Mouse (Mus musculus) midbrain, embryonic 14.5 days (tissue): ENCODE measurements at regions not wholly inside any gene's neighbourhood (a gene's known extent, or its start where the extent isn't known, plus 50 kb on each side); places are given as distances from the start of the nearest gene placed in this dataset.

Experiments used
- ATAC-seq: fragments of 200-750 bp; cut with Nextera tagmentation; 2 replicates; pipeline ENCODE4 v1.8.0; 2017; ENCODE audit warnings: moderate number of reproducible peaks, moderate library complexity; ENCODE audit not compliant: low FRiP score, low TSS enrichment
- DNase-seq: peaks from one replicate; pipeline ENCODE4 v3.0.0-alpha.2; 2015
- H3K27ac ChIP-seq: fragments of 300-500 bp; sonication (generic); replicated peaks from 2 replicates; pipeline ENCODE4 v1.5.1; 2014; ENCODE audit warnings: mild to moderate bottlenecking, low read depth, low read length, moderate library complexity
- H3K27me3 ChIP-seq: fragments of 300-500 bp; sonication (generic); 2 replicates; pipeline ENCODE4 v1.6.1; 2014; ENCODE audit warnings: low read length, control low read depth, mixed read lengths; ENCODE audit not compliant: control insufficient read depth, insufficient read depth
- H3K36me3 ChIP-seq: fragments of 300-500 bp; sonication (generic); 2 replicates; pipeline ENCODE4 v1.6.1; 2014; ENCODE audit warnings: low read length, control low read depth; ENCODE audit not compliant: control insufficient read depth, insufficient read depth
- H3K4me1 ChIP-seq: fragments of 300-500 bp; sonication (generic); 2 replicates; pipeline ENCODE4 v1.6.1; 2014; ENCODE audit warnings: mild to moderate bottlenecking, antibody characterized with exemption, low read length, control low read depth; ENCODE audit not compliant: control insufficient read depth, insufficient read depth
- H3K4me2 ChIP-seq: fragments of 300-500 bp; sonication (generic); 2 replicates; pipeline ENCODE4 v1.6.1; 2014; ENCODE audit warnings: mild to moderate bottlenecking, low read length, moderate library complexity
- H3K4me3 ChIP-seq: fragments of 300-500 bp; sonication (generic); replicated peaks from 2 replicates; pipeline ENCODE4 v1.5.1; 2014; ENCODE audit warnings: low read depth, low read length
- H3K9ac ChIP-seq: fragments of 300-500 bp; sonication (generic); replicated peaks from 2 replicates; pipeline ENCODE4 v1.6.1; 2014; ENCODE audit warnings: mild to moderate bottlenecking, low read length, moderate library complexity
- H3K9me3 ChIP-seq: fragments of 300-500 bp; sonication (generic); 2 replicates; pipeline ENCODE4 v1.6.1; 2016; ENCODE audit warnings: low read length, control low read depth, mixed read lengths; ENCODE audit not compliant: control insufficient read depth
- WGBS: fragments of 180-500 bp; shearing (Covaris S2); extraction: QIAGEN DNeasy Blood & Tissue Kit; methylation state at CpG from one replicate; pipeline ENCODE4 v1.1.7; 2014; 5-methylcytosine and 5-hydroxymethylcytosine counted together

- H3K9me3 ChIP-seq, result no peaks in the 10 kb centered on the region
- no peak overlapping the region for H3K4me2 ChIP-seq
- no peaks in the 10 kb centered on the region for H3K27me3 ChIP-seq
- 31% methylated on average over 6 of the region's 6 CpGs for WGBS
- H3K27ac ChIP-seq, result no peak overlapping the region
- H3K4me1 ChIP-seq, result peaks cover 8% of the 10 kb centered on the region; the same call in 1 of the 2 replicates
- ATAC-seq, result no peak
- no peak overlapping the region for H3K9ac ChIP-seq
- H3K4me3 ChIP-seq, result no peak overlapping the region
- DNase-seq, result peak; percentile 76
- no peaks in the 10 kb centered on the region for H3K36me3 ChIP-seq
These were observed 104.6 kb upstream of the Smad3 start for GRCm38 (mm10) chr9:63862427-63862826.

GRCm38 (mm10) chr9:63861418-63861817 is 103.6 kb upstream of the Smad3 start:
- Histone ChIP-seq H3K4me1 (peaks cover 8% of the 10 kb centered on the region; the same call in 1 of the 2 replicates), H3K36me3 (no peaks in the 10 kb centered on the region), H3K4me2 (no peak overlapping the region), H3K9me3 (no peaks in the 10 kb centered on the region), H3K27me3 (no peaks in the 10 kb centered on the region), H3K9ac (no peak overlapping the region), H3K4me3 (no peak overlapping the region), H3K27ac (no peak overlapping the region)
- WGBS, result 84% methylated on average over 4 of the region's 4 CpGs
- no peak for ATAC-seq
- no peak for DNase-seq

GRCm38 (mm10) chr9:63860196-63860595 is 102.4 kb upstream of the Smad3 start:
- Histone ChIP-seq H3K9me3 (no peaks in the 10 kb centered on the region), H3K4me2 (no peak overlapping the region), H3K27ac (no peak overlapping the region), H3K27me3 (no peaks in the 10 kb centered on the region), H3K4me3 (no peak overlapping the region), H3K9ac (no peak overlapping the region), H3K4me1 (peaks cover 8% of the 10 kb centered on the region; the same call in 1 of the 2 replicates), H3K36me3 (no peaks in the 10 kb centered on the region)
- WGBS, result 75% methylated on average over 2 of the region's 2 CpGs
- DNase-seq, result no peak
- no peak for ATAC-seq

- Histone ChIP-seq H3K9me3 (no peaks in the 10 kb centered on the region), H3K9ac (no peak overlapping the region), H3K4me3 (no peak overlapping the region), H3K4me2 (no peak overlapping the region), H3K27ac (no peak overlapping the region), H3K36me3 (no peaks in the 10 kb centered on the region), H3K4me1 (0 out of 2 replicates have a peak, but pooled peaks cover 3% of the 10 kb centered on the region), H3K27me3 (no peaks in the 10 kb centered on the region)
- 78% methylated on average over 9 of the region's 9 CpGs for WGBS
- ATAC-seq (no peak), DNase-seq (peak; percentile 42)
These were observed 98.4 kb upstream of the Smad3 start for GRCm38 (mm10) chr9:63856065-63856736.

- no peak overlapping the region for H3K4me2 ChIP-seq
- ATAC-seq, result no peak
- H3K27me3 ChIP-seq, result no peaks in the 10 kb centered on the region
- no peak for DNase-seq
- no peaks in the 10 kb centered on the region for H3K9me3 ChIP-seq
- 56% methylated on average over 12 of the region's 12 CpGs for WGBS
- 0 out of 2 replicates have a peak, but pooled peaks cover 3% of the 10 kb centered on the region for H3K4me1 ChIP-seq
- H3K9ac ChIP-seq, result no peak overlapping the region
- H3K36me3 ChIP-seq, result no peaks in the 10 kb centered on the region
- H3K4me3 ChIP-seq, result no peak overlapping the region
- no peak overlapping the region for H3K27ac ChIP-seq
These were observed 94.0 kb upstream of the Smad3 start for GRCm38 (mm10) chr9:63851809-63852208.

GRCm38 (mm10) chr9:63850316-63850693 is 92.5 kb upstream of the Smad3 start:
- Histone ChIP-seq H3K4me3 (no peak overlapping the region), H3K4me2 (no peak overlapping the region), H3K27ac (no peak overlapping the region), H3K9ac (no peak overlapping the region), H3K27me3 (no peaks in the 10 kb centered on the region), H3K36me3 (no peaks in the 10 kb centered on the region), H3K9me3 (no peaks in the 10 kb centered on the region), H3K4me1 (0 out of 2 replicates have a peak, but pooled peaks cover 3% of the 10 kb centered on the region)
- WGBS, result 80% methylated on average over 2 of the region's 2 CpGs
- ATAC-seq (no peak), DNase-seq (no peak)

- ATAC-seq (no peak), DNase-seq (no peak)
- 78% methylated on average over 12 of the region's 12 CpGs for WGBS
- Histone ChIP-seq H3K36me3 (no peaks in the 10 kb centered on the region), H3K9ac (no peak overlapping the region), H3K4me3 (no peak overlapping the region), H3K27me3 (no peaks in the 10 kb centered on the region), H3K4me2 (no peak overlapping the region), H3K27ac (no peak overlapping the region), H3K4me1 (0 out of 2 replicates have a peak, but pooled peaks cover 3% of the 10 kb centered on the region), H3K9me3 (no peaks in the 10 kb centered on the region)
These were observed 91.9 kb upstream of the Smad3 start for GRCm38 (mm10) chr9:63849564-63850315.

- Histone ChIP-seq H3K27ac (no peak overlapping the region), H3K36me3 (no peaks in the 10 kb centered on the region), H3K4me2 (no peak overlapping the region), H3K4me3 (no peak overlapping the region), H3K27me3 (no peaks in the 10 kb centered on the region), H3K9me3 (no peaks in the 10 kb centered on the region), H3K4me1 (no peaks in the 10 kb centered on the region), H3K9ac (no peak overlapping the region)
- ATAC-seq (no peak; the same call in 1 of the 2 replicates), DNase-seq (peak; percentile 92)
- 31% methylated on average over 10 of the region's 10 CpGs for WGBS
These were observed 86.2 kb upstream of the Smad3 start for GRCm38 (mm10) chr9:63843883-63844485.
